Mouse (Mus musculus): ENCODE results near the gene Maea. TPM values are rescaled to one million over a fixed set of nuclear protein-coding genes. Genes with fewer than 3 reads are reported as not detected.

Gene Maea
- 93.6 and 96.0 TPM in 2 replicates for polyA plus RNA-seq (2015; fragmentation: Nextera tagmentation; extraction: Ambion mirVana)

DNA sequence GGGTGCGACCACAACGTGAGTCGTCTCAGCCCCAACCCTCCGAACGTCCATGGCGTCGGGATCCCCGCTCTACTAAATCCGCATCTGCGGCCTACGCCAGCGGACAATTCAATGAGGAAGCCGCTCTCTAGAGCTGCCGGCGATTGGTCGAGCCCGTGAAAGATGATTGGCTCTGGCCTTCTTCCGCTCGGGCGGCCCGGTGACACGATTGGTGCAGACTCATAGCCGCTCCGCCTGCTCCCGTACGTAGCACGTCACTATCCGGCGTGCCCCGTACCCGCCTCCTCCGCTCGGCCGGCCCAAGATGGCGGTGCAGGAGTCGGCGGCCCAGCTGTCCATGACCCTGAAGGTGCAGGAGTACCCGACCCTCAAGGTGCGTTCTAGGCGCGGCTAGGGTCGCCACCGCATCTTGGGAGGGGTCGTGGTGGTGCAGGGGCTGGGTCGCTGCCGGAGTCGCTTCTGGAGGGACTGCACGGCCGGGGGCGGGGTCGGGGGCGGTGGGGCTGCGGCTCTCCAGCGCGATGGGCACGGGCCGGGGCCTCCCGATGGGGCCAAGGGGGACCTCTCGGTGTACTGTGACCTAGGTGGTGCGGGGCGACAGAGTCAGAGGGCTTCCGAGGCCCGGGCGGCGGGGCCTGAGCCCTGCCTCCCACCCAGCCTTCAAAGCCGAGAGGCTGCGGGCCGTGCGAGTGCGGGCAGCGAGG, at the start of gene Maea:
Gene Maea (plus strand): TSS at position 237 of the 704 bp plus-strand sequence.
- H3K4me3 ChIP-seq (ENCODE audit: low read depth, low read length), result peak within 1 kb of the TSS; percentile 95
- no peak for TF ChIP-seq EP300 (IDR thresholded peaks at IDR 0.05)
- TF ChIP-seq CTCF (IDR thresholded peaks at IDR 0.05), result no peak
- no peaks in the 10 kb centered on the region for H3K27me3 ChIP-seq (replicated peaks; ENCODE audit: insufficient read depth, low read length)
- peak within 1 kb of the TSS; percentile 89 for H3K9ac ChIP-seq (replicated peaks; ENCODE audit: low read depth)
- H3K4me1 ChIP-seq (ENCODE audit: insufficient read depth, low read depth, low read length), result peaks cover 12% of the 10 kb centered on the region; the same call in 1 of the 2 replicates
- WGBS, result 4% methylated on average over 63 of the region's 71 CpGs
- no peaks in the 10 kb centered on the region for H3K36me3 ChIP-seq (ENCODE audit: insufficient read depth, low read length)
- no peaks in the 10 kb centered on the region for H3K9me3 ChIP-seq (ENCODE audit: low read length)
- H3K27ac ChIP-seq (ENCODE audit: low read length), result peak within 1 kb of the TSS; percentile 92
- peak; percentile 99 for DNase-seq (ENCODE audit: low spot score)
- peak; percentile 100 for ATAC-seq
- H3K4me2 ChIP-seq (replicated peaks; ENCODE audit: low read depth, low read length), result peak within 1 kb of the TSS; percentile 85

DNA sequence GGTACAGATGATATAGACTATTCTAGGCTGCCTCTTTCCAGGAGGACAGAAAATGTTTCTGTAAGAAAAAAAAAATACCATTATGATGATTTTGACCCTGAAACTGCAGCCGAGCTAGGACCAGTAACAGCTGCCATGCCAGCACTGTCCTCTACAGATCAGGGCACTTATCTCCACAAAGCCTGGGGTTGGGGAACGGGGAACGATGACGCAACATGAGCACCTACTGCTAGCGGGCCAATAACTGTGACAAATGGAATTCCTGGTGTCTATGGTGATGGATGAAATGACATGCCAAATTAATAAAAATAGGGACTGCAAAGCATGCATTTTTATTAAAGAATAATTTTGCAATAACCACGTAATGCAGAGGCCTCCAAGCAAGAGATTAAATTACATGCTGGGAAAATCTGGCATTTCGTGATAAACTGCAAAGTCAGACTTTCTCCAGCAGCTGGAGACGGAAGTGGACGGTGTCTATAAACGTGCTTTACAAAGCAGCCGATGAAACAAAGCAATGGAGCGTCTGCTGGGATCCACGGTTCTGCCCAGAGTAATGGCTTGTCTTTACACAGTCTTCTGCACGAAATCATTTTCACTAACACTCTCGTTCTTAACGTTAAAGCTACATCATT, 41.4 kb upstream of the Maea start:
- DNase-seq (ENCODE audit: low spot score) (peak; percentile 19), ATAC-seq (no peak)
- WGBS, result 39% methylated on average over 16 of the region's 16 CpGs

DNA sequence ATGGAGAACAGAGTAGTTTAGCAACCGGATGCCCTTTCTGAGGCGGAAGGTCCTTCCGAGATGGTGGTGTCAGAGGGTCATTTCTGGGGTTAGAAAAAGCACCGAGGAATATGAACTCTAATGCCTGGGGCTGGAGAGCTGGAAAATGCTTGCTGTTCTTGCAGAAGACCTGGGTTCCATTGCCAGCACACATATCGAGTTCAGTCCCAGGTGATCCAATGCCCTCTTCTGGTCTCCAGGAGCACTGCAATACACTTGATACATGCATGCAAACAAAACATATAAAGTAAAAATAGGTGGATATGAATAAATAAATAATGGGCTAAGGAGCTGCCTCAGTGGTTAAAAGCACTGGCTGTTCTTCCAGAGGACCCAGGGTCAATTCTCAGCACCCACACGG, 38.1 kb upstream of the Maea start:
- Histone ChIP-seq H3K27me3 (replicated peaks; ENCODE audit: insufficient read depth, low read length) (no peaks in the 10 kb centered on the region), H3K4me1 (ENCODE audit: insufficient read depth, low read depth, low read length) (no peaks in the 10 kb centered on the region), H3K27ac (ENCODE audit: low read length) (no peak overlapping the region), H3K9me3 (ENCODE audit: low read length) (no peaks in the 10 kb centered on the region), H3K4me3 (ENCODE audit: low read depth, low read length) (no peak overlapping the region), H3K9ac (replicated peaks; ENCODE audit: low read depth) (no peak overlapping the region), H3K36me3 (ENCODE audit: insufficient read depth, low read length) (no peaks in the 10 kb centered on the region), H3K4me2 (replicated peaks; ENCODE audit: low read depth, low read length) (no peak overlapping the region)
- 68% methylated on average over 6 of the region's 6 CpGs for WGBS
- TF ChIP-seq CTCF (IDR thresholded peaks at IDR 0.05) (peak; percentile 64), EP300 (IDR thresholded peaks at IDR 0.05) (no peak)
- ATAC-seq (no peak), DNase-seq (ENCODE audit: low spot score) (peak; percentile 18)

More for the DNA sequence above, 41.4 kb upstream of the Maea start:
- Histone ChIP-seq H3K4me2 (replicated peaks; ENCODE audit: low read depth, low read length) (no peak overlapping the region), H3K9me3 (ENCODE audit: low read length) (no peaks in the 10 kb centered on the region), H3K9ac (replicated peaks; ENCODE audit: low read depth) (no peak overlapping the region), H3K27me3 (replicated peaks; ENCODE audit: insufficient read depth, low read length) (no peaks in the 10 kb centered on the region), H3K4me1 (ENCODE audit: insufficient read depth, low read depth, low read length) (no peaks in the 10 kb centered on the region), H3K36me3 (ENCODE audit: insufficient read depth, low read length) (no peaks in the 10 kb centered on the region), H3K4me3 (ENCODE audit: low read depth, low read length) (no peak overlapping the region), H3K27ac (ENCODE audit: low read length) (no peak overlapping the region)
- no peak for TF ChIP-seq EP300 (IDR thresholded peaks at IDR 0.05)
- TF ChIP-seq CTCF (IDR thresholded peaks at IDR 0.05), result no peak

DNA sequence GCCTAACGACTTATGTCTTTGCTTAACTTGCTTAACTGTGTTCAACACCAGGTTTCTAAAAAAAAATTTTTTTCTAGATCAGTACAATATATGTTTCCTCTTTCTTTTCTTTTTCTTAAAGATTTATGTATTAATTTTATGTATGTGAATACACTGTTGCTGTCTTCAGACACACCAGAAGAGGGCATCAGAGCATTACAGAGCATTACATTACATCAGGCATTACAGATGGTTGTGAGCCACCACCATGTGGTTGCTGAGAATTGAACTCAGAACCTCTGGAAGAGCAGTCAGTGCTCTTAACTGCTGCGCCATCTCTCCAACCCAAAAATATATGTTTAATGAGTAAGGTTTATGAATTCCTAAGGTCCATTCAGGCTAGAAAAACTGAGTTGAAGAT, 33.5 kb upstream of the Maea start:
- H3K36me3 ChIP-seq (ENCODE audit: insufficient read depth, low read length), result no peaks in the 10 kb centered on the region
- no peaks in the 10 kb centered on the region for H3K4me1 ChIP-seq (ENCODE audit: insufficient read depth, low read depth, low read length)
- no peaks in the 10 kb centered on the region for H3K9me3 ChIP-seq (ENCODE audit: low read length)
- no peak for ATAC-seq
- H3K4me3 ChIP-seq (ENCODE audit: low read depth, low read length), result no peak overlapping the region
- TF ChIP-seq CTCF (IDR thresholded peaks at IDR 0.05), result 0 out of 2 replicates have a peak, but pooled peaks have one; percentile 10
- no peak for TF ChIP-seq EP300 (IDR thresholded peaks at IDR 0.05)
- no peak overlapping the region for H3K9ac ChIP-seq (replicated peaks; ENCODE audit: low read depth)
- no peaks in the 10 kb centered on the region for H3K27me3 ChIP-seq (replicated peaks; ENCODE audit: insufficient read depth, low read length)
- 71% methylated on average over 2 of the region's 2 CpGs for WGBS
- DNase-seq (ENCODE audit: low spot score), result no peak
- no peak overlapping the region for H3K27ac ChIP-seq (ENCODE audit: low read length)
- H3K4me2 ChIP-seq (replicated peaks; ENCODE audit: low read depth, low read length), result no peak overlapping the region

DNA sequence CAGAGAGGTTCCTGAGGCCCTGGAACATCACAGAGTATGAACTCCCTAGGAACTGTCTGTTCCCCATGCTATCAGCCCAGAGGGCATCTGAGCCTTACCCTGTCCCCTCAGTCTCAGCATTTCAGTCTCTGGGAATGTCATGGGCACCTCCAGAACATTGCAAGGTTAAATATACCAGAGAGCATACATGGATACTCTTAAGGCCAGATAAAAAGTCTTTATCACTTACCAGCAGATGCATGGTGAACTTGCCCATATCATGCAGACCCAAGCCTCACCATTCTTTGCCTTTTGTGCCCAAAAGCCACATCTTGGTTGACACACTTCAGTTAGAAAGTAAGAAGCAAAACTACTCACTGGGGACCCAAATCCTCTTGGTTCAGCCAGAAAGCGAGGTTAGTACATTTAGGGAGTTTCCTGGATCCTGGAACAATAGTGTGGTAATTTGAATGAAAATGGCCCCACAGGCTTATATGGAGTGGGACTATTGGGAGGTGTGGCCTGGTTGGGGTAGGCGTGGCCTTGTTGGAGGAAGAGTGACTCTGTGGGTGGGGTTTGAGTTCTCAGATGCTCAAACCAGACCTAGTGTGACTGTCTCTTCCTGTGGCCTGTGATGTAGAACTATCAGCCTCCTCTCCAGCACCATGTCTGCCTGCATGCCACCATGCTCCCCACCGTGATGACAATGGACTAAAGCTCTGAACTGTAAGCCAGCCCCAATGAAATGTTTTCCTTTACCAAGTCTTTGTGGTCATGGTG, 24.4 kb upstream of the Maea start:
- H3K27me3 ChIP-seq (replicated peaks; ENCODE audit: insufficient read depth, low read length), result no peaks in the 10 kb centered on the region
- H3K9me3 ChIP-seq (ENCODE audit: low read length), result no peaks in the 10 kb centered on the region
- H3K27ac ChIP-seq (ENCODE audit: low read length), result no peak overlapping the region
- H3K4me1 ChIP-seq (ENCODE audit: insufficient read depth, low read depth, low read length), result no peaks in the 10 kb centered on the region
- ATAC-seq (no peak), DNase-seq (ENCODE audit: low spot score) (no peak)
- no peak overlapping the region for H3K4me2 ChIP-seq (replicated peaks; ENCODE audit: low read depth, low read length)
- 68% methylated on average over 3 of the region's 3 CpGs for WGBS
- no peak overlapping the region for H3K9ac ChIP-seq (replicated peaks; ENCODE audit: low read depth)
- no peak for TF ChIP-seq EP300 (IDR thresholded peaks at IDR 0.05)
- TF ChIP-seq CTCF (IDR thresholded peaks at IDR 0.05), result no peak
- no peak overlapping the region for H3K4me3 ChIP-seq (ENCODE audit: low read depth, low read length)
- H3K36me3 ChIP-seq (ENCODE audit: insufficient read depth, low read length), result no peaks in the 10 kb centered on the region

DNA sequence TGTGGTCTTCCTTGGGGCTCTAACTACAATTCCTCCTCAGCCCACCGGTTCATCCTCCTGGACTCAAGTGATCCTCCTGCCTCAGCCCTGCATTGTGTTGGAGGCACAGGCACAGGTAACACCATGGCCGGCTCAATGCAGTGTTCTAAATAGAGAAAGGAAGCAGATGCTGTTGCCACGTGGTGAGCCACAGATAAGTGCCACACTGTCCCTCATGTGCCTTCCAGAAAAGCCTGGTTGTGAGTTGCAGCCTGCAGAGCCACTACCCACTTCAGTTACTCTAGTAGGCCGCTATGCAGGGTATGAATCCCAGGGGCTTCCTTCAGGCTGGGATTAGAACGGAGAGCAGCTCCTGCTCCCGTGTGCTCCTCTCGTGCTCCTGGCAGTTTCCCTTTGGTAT, 23.1 kb upstream of the Maea start:
- H3K27ac ChIP-seq (ENCODE audit: low read length), result no peak overlapping the region
- ATAC-seq, result no peak
- H3K9ac ChIP-seq (replicated peaks; ENCODE audit: low read depth), result no peak overlapping the region
- no peak overlapping the region for H3K4me3 ChIP-seq (ENCODE audit: low read depth, low read length)
- WGBS, result 74% methylated on average over 7 of the region's 7 CpGs
- TF ChIP-seq EP300 (IDR thresholded peaks at IDR 0.05) (no peak), CTCF (IDR thresholded peaks at IDR 0.05) (no peak)
- H3K27me3 ChIP-seq (replicated peaks; ENCODE audit: insufficient read depth, low read length), result no peaks in the 10 kb centered on the region
- H3K9me3 ChIP-seq (ENCODE audit: low read length), result no peaks in the 10 kb centered on the region
- no peak for DNase-seq (ENCODE audit: low spot score)
- H3K4me2 ChIP-seq (replicated peaks; ENCODE audit: low read depth, low read length), result no peak overlapping the region
- H3K36me3 ChIP-seq (ENCODE audit: insufficient read depth, low read length), result no peaks in the 10 kb centered on the region
- no peaks in the 10 kb centered on the region for H3K4me1 ChIP-seq (ENCODE audit: insufficient read depth, low read depth, low read length)

All from lung, postnatal 0 days (tissue).